Mouse (Mus musculus) thymus, adult 18-20 months (tissue): ENCODE measurements around the gene Gpn2.

Source experiments
- DNase-seq, 2 experiments: peaks; one replicate each; pipeline ENCODE4 v3.0.0; 2022; ENCODE audit warnings: mixed read lengths in 2 of 2

Gene Gpn2

DNA sequence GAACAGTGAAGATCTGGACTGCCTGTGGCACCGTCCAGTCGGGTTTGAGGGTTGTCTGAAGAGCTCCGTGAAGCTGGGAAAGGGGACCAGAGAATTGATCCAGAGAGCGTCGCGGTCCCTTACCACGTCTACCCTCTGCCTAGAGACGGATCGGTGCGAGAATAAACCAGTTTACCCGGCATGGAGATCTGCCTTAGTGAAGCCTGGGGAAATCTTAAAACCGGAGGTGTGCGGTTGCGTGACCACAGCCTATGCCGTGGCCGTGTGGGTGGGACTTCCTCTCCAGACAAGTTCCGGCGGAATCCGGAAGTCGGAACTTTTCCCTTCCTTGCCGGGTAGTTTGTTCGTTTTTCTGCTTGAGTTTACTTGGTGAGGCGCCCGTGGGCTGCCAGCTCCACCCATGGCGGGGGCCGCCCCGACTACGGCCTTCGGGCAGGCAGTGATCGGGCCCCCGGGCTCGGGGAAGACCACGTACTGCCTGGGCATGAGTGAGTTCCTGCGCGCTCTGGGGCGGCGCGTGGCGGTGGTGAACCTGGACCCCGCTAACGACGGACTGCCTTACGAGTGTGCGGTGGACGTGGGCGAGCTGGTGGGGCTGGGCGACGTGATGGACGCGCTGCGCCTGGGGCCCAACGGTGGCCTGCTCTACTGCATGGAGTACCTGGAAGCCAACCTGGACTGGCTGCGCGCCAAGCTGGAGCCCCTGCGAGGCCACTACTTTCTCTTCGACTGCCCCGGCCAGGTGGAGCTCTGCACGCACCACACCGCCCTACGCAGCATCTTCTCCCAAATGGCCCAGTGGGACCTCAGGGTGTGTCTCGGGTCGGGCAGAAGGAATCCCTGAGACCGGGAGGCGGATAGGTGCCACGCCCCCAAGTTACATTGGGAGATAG, at the start of gene Gpn2:
TSS of gene Gpn2 (plus strand) at position 304 of the 893 bp plus-strand sequence.
- DNase-seq: peak; percentile 67 to 77

DNA sequence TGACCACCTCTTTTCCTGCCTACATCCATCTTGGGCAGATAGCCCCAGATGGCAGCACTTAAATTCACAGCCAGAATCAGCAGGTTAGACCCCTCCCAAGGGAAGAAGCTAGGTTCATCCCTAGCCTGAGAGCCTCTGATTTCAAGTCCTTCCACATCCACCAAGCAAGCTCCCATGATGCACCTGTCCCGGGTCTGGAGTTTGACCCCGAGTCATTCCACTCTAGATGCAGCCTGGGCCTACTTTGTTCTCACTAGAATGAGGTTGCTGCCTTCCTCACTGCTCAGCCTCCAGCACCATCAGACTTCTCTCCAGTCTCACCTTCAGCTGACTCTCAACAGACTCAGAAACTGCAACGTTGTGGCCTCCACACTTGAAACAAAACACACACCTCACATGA, 48.1 kb upstream of the Gpn2 start:
- DNase-seq: no peak

DNA sequence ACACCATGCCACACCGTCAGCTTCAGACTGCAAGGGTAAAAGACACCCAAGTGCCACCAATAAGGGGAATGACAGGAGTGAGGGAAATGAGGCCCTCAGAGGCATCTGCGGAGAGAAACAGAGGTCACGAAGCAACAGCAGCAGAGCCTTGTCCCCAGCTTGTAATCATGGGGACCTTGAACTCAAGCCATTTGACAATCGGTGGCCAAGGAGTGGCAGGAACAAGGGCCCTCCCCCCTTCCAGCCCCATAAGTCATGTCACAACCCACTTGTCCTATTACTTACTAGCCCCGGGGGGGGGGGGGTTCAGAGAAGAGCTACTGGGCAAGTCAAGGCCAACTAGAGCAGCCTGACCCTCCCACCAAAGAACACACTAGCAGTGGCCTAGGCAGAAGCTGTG, 47.5 kb upstream of the Gpn2 start:
- DNase-seq: no peak

DNA sequence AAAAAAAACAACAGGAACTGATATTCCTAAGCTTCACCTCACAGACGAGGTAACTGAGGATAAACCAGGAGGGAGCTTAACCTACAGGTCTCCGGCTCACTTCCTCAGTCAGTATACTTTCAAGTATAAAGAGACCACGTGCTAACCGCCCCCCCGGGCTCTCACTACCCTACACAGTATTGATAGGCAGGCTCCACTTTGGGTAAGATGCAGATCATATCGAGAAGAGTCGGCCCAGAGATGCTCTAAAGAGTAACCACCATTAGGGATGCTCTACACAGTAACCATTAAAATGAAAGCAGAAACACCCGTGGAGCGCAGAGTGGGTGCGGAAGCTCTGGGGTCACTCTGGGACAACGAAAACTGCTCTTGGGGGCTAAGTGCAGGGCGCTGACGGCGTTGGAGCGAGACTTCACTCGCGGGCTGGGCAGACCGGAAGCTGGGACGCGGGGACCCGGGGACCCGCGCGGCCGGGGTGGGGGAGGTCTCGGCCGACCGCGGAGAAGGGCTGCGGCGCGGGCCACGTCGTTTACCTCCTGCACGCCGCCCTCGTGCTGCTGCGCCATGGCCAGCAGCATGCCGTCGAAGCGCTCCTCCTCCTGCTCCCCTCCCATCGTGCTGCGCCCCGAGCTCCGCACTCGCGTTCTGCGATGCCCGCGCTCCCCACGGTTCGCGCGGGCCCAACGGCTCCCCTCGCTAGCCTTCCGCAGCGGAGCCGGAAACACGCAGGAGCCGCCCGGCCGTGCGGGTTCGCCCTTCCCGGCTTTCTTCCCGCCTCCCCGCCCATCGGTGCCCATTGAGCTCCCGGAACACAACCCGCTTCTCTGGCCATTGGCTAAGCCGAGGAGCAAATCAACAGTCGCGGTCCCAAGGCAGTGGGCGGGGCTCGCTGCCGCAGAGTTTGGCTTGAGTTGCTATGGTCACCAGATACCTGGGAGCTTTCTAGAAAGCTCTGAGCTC, 38.6 kb upstream of the Gpn2 start, which contains the start of gene Nudc:
TSS of gene Nudc (minus strand) at position 725 of the 960 bp plus-strand sequence.
- DNase-seq: peak; percentile 94 to 95

DNA sequence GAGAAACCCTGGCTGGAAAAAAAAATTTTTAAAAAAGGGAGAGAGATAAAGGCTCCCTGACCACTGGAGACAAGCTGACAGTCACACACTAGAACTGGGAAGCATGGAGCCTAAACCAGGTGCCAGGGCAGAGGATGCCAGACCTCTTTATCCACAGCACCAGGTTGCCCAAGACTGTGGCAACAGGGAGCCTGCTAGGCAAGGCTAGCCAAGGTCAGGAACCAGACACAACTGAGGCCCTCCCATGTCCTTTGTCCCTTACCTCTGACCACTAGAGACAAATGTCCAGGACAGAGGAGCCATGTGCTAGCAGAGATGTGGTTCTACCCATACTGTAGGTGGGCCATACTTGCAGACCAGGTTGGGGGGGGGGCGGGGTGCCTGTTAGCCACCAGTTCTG, 32.1 kb upstream of the Gpn2 start:
- DNase-seq: no peak

DNA sequence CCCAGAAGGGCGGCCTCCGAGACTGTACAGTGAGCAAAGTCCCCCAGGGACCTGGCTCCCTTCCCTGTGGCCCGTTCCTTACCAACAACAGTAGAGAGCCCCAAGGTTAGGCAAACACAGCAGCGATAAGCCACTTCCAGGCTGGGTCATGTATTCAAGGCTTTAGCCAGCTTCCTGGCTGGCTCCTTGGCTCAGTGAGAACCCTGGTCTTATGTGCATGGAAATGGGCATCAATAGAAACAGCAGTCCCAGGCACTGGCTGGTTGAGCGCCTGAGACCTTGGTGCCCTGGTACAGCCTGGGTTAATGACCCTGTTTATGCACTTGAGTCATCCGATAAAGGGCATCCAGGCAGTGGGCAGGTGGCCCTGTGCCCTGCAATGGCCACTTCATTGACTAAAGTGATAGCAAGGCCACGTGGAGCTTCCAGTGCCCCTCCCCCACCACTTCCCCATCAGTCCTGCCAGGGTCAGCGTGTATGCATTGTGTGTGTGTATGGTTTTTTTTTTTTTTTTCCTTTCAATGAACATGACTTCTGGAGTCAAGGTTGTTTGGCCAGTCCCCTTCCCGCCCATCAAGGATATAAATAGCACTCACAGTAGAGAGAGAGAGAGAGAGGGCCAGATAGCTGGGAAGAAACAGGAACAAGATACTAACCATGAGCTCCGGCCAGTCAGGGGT, 31.3 kb upstream of the Gpn2 start, which contains the start of gene Nr0b2:
TSS of gene Nr0b2 (plus strand) at position 609 of the 680 bp plus-strand sequence.
- no peak for DNase-seq

DNA sequence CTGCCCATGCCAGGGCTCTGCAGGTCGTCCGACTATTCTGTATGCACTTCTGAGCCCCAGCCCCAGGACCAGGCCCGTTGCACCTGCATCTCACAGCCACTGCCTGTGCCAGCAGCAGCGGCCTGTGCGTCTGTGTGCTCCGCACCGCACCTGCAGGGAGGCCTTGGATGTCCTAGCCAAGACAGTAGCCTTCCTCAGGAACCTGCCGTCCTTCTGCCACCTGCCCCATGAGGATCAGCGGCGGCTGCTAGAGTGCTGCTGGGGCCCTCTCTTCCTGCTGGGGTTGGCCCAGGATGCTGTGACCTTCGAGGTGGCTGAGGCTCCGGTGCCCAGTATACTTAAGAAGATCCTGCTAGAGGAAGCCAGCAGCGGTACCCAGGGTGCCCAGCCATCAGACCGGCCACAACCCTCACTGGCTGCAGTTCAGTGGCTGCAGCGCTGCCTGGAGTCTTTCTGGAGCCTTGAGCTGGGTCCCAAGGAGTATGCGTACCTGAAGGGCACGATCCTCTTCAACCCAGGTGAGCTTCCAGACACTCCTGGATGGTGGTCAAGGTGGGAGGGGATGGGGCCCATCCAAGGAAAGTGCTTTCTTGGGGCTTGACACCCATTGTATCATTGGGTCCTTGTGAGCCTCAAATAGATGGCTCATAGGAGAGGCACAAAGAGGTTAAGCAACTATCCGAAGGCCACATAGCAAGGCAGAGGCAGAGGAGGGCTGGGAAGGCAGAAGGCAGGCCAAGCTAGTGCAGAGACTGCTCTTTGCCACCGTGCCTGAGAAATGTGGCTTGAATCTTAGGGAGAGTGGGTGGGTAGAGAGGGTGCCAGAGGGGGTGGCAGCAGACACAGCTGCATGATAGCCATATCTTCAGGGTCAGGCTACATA, 30.5 kb upstream of the Gpn2 start:
- no peak for DNase-seq

DNA sequence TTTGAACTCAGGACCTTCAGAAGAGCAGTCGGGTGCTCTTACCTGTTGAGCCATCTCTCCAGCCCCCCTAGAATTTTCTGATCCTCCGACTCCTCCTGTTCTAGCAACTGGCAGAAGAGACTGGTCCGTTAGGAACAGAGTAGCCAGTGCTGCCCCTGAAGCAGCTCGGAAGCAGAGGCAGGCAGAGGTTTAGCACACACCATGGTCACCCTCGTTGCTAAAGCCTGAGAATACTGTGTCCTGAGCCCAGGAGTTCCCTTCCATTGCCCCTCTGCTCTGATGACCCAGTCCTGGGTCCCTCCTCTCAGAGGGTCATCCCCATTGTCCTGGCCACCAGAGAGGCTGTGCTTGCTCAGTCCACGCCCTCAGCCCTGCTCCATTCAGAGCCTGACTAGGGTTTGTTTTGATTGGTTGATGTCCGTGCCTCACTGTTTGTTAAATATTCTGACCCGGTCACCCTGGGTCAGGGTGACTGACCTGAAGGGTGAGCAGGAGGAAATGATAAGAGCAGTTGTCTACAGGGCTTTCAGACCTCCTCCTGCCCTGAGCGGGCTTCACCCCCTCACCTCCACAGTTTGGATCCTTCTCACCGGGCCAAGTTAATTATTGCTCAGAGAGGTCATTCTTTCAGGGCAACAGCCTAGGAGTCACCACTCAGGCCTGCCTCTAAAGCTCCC, 27.0 kb upstream of the Gpn2 start:
- DNase-seq: no peak

DNA sequence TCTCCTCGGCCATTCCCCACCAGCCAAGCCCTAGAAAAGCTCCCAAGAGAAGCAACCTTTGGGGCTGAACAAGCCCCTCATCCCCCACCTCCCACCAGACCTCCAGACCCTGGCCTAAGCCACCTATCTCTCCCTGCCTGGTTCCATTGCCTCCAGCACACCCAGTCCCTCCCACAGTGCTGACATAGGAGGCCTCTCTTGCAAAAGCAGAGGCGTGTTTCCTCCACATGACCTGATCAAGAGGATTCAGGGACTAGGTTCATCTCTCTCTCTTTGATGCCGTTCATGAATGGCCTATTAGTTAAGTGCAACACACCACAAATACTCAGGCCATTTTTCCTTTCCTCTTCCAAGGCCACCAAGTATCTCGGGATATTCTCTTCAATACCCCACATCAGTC, 24.3 kb upstream of the Gpn2 start:
- DNase-seq: no peak

DNA sequence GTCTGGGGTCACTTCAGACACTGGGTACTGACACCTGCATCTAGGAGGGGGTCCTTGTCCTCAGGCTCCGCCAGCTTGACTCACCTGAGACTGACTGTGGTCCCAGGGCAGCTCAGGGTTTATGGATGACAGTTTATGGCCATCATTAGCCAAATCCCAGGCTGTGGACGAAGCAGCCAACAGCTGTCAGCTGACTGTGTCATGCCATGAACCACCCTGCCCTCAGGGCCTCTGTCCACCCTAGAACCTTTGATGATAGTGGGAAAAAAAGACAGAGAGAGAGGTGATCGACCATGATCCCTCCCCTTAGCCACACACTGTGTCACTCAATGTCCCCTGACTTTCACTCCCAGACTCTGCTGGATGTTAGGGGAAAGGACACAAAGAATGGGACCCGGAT, 22.5 kb upstream of the Gpn2 start:
- no peak for DNase-seq

DNA sequence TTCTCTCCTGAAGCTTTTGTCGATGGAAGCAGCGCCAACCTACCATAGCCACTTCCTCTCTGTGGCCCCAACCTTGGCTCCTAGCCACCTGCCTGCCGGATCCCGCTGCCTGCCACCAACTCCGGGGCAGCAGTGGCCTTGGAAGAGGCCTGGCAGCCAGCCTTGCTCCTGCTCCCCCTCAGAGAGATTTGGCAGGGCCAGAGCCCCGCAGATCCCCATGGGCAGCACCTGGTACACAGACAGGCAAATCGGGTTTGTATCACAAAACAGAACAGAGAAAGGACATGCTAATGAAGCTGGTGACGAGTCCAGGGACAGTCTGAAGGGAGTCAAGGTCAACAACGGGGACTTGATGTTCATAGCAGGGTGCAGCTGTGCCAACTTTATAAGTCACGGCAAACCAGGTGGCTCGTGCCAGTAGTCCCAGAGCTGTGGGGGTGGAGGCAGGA, 21.0 kb upstream of the Gpn2 start:
- no peak for DNase-seq

DNA sequence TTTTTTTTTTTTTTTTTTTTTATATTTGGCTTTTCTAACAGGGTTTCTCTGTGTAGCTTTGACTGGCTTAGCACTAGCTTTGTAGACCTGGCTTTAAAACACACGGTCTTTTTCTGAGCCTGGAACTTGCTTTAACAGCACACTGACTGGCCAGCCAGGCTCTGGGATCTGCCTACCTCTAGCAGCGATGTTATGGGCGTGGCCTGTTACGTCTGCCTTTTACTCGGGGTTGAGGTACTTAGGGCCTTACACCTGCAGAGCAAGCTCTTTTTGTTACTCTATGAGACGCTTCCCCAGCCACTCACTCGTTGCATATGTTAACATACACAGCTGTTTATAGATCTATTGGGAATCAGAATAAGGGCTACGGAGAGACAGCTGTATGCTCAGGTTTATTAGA, 16.9 kb upstream of the Gpn2 start:
- DNase-seq: no peak

DNA sequence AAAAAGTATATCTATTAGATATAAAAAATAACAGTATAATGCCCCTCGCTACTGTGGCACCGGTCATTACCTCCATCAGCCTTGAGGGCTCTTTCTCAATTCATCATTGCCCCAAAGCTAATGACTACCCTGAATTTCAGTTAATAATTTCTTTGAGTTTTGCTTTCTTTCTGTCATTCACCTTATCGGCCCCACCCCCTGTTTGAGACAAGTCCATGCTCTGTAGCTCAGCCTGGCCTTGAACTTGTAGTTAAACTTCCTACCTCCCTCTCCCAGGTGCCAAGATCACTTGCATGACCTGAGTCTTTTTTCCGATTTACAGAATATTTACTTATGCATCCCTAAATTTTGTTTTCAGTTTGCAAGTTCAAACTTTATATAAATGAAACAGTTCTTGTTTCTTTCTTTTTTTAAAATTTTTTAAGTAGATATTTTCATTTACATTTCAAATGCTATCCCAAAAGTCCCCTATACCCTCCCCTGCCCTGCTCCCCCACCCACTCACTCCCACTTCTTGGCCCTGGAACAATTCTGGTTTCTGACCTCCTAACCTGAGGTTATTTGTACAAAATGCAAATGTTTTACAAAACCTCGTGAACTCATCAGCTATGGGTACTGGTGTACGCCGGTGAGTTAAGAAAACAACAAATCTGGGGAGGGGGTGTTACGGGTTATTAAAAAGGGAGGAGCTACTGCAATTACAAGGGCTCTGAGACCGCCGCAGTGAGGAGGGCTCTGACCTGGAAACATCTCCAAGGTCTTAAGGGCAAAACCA, 14.7 kb upstream of the Gpn2 start:
- no peak for DNase-seq

DNA sequence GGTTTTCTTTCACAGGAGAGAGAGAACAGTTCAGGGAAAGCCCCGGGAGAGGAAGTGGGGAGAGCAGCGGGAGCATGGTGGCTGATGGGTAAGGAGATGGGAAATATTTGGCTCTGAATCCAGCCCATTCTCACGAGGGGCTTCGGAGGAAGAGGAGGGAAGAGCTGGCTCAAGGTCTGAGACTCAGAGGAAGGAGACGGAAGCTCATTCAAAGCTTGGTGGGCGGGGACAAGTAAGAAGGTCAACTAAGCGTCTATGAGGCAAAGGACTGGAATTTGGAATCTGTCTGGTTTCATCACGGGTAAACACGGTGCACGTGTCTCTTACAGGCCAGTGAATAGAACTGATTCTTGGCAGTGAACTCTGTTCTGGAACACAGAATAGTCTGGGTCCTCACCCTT, 14.1 kb upstream of the Gpn2 start:
- DNase-seq: no peak

DNA sequence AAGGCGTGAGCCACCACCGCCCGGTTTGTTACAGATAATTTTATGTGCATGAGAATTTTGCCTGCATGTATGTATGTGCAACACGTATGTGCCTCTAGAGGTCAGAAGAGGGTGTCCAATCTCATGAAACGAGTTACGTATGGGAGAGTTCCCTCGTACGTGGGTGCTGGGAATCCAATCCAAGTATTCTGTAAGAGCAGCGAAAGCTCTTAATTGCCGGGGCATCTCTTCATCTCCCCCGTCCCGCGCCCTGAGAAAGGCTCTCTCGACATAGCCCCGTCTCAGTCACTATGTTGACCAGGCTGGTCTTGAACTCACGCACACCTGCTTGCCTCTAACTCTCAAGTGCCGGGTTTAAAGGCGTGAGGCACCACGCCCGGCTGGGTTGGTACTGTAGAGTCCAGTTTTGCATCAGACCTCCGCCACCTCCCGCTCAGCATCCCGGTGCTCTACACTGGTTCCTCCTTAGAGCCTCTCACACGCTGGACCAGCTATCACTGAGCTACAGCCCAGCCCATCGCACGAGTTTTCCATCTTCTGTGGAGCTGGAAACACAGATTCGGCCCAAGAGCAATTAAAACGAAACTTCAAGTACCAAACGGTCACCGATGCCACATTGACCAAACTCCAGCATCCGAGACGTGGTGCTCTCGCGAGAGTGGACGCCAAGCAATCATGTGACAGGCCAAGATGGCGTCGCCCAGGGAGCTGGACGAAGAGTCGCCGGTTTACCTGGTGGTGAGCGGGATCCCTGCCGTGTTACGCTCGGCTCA, 9.9 kb upstream of the Gpn2 start, which contains the start of gene Gpatch3:
TSS of gene Gpatch3 (plus strand) at position 676 of the 773 bp plus-strand sequence.
- DNase-seq: peak; percentile 65 to 72

DNA sequence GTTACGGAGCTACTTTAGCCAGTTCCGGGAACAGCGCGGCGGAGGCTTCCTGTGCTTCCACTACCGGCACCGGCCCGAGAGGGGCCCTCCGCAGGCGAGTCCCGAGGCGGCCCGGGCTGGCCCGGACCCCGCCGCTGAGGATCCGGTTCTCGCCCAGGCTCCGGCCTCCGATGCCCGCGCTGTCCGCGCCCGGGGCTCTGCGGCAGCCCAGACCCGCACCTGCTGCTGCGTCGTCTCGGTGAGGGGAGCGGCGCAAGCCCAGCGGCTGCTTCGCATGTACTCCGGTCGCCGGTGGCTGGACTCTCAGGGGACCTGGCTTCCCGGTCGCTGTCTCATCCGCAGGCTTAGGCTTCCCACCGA, 9.3 kb upstream of the Gpn2 start:
- no peak for DNase-seq

DNA sequence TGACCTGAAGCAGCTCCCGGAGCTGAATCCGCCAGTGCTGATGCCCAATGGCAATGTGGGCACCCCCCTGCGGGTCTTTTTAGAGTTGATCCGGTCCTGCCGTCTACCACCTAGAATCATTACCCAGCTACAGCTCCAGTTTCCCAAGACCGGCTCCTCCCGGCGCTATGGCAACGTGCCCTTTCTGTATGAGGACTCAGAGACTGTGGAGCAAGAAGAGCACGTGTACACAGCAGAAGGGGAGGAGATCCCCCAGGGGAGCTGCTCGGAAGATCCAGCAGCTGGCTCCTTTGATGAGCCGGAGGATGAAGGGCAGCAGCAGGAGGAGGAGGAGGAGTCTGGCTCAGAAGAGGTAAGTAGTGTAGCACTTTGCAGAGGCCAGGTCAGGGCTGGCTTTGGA, 6.2 kb upstream of the Gpn2 start:
- DNase-seq: no peak

DNA sequence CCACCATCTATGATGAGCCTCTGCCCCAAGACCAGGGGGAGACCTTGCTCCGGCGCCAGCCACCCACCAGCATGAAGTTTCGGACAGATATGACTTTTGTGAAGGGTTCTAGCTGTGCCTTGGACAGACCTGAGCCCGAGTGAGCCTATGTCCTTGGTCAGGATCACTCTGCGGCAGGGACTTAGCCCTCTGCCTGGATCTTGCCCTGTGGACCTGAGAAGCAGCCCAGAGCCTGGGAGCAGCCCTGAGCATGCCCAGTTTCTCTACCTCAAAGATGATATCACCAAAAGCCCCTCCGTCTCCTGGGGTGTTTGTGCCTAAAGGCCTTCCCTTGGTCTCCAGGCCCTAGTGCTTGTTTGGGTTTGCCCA, 488 bp upstream of the Gpn2 start:
- DNase-seq: no peak

DNA sequence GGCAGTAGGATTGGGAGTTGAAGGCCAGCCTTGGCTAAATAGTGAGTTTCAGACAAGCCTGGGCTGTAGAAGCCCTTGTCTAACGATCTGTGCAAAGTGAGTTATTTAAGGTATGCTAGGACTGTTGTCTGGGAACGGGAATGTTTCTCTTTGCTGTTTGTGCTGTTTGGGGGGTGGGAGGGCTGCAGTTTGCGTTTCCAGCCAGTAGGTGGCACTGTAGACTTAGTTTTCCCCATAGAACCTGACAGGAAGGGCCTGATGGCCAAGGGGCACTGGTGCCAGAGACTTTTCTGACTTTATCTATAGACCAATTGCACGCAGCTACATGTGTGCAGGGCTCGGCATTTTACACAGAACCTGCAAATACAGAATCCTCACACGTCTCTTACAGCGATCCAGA, 8.4 kb downstream of the Gpn2 start:
- DNase-seq: peak in 1 of 2 experiments; percentile 50

DNA sequence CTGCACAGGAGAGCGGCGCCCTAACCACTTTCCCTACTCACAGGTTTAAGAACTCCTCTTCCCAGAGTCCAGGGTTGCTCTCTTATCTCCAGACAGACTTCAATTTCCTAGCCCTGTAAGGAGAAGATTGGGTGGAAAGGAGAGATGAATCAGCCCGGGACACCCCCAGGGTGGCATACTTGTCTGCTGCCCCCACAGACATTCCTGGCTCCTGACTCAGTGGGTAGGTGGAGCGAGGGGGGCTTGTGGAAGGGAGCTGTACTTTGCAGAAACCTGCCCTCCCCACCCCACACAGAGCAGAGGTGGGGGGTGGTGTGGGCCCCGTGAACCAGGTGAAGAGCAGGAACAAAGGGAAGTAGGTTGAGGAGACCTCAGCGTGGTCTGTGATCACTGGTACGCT, 11.4 kb downstream of the Gpn2 start:
- no peak for DNase-seq
